Mouse (Mus musculus) CD4-positive, CD25-positive, alpha-beta regulatory T cell, adult 4 months (primary cell): Measurements from ENCODE around the gene Uimc1. TPM values are rescaled to one million over a fixed set of nuclear protein-coding genes. Genes with fewer than 3 reads are reported as not detected.
"Not testable (repeated sequence)": the region's sequence is repeated elsewhere in the genome, so short reads cannot be mapped to it uniquely, and the experiment has no call there.

ENCODE experiments used
- ATAC-seq: one replicate; pipeline ENCODE4 v1.8.0; 2017
- polyA plus RNA-seq, 2 experiments: library from polyadenylated mRNA; unstranded; fragments of 100-300 nt; shearing (Covaris generic); gene quantifications; one replicate each; pipeline ENCODE4 v1.2.1; 2017

The Uimc1 gene
- polyA plus RNA-seq, result 100 to 1,000 TPM in 1 of 2 experiments, 10 to 100 TPM in 1; 90.1 to 100 TPM

- peak; percentile 71 for ATAC-seq
Observed at GRCm38 (mm10) chr13:55099726-55100478, at the start of gene Uimc1. Gene Uimc1 (minus strand): TSS chr13:55100300.

- ATAC-seq, result no peak
Observed at GRCm38 (mm10) chr13:55140271-55140670, 40.2 kb upstream of the Uimc1 start.

- no peak for ATAC-seq
Observed at GRCm38 (mm10) chr13:55135382-55135781, 35.3 kb upstream of the Uimc1 start.

- ATAC-seq, result no peak
Observed at GRCm38 (mm10) chr13:55133448-55133847, 33.3 kb upstream of the Uimc1 start, which contains the start of gene Gm17617. Gene Gm17617 (minus strand): TSS chr13:55133548.

- no peak for ATAC-seq
Observed at GRCm38 (mm10) chr13:55124903-55125302, 24.8 kb upstream of the Uimc1 start.

- ATAC-seq, result no peak
Observed at GRCm38 (mm10) chr13:55114375-55114774, 14.3 kb upstream of the Uimc1 start.

- no peak for ATAC-seq
Observed at GRCm38 (mm10) chr13:55107694-55108093, 7.6 kb upstream of the Uimc1 start.

- no peak for ATAC-seq
Observed at GRCm38 (mm10) chr13:55107116-55107515, 7.0 kb upstream of the Uimc1 start.

- ATAC-seq, result no peak
Observed at GRCm38 (mm10) chr13:55105953-55106691, 6.0 kb upstream of the Uimc1 start.

GRCm38 (mm10) chr13:55105045-55105952, 5.2 kb upstream of the Uimc1 start, which contains the start of gene Zfp346:
Gene Zfp346 (plus strand): TSS chr13:55105311.
- peak; percentile 92 for ATAC-seq

GRCm38 (mm10) chr13:55103351-55103750, 3.3 kb upstream of the Uimc1 start:
- ATAC-seq, result no peak

GRCm38 (mm10) chr13:55102366-55102765, 2.3 kb upstream of the Uimc1 start:
- no peak for ATAC-seq

GRCm38 (mm10) chr13:55101627-55102026, 1.5 kb upstream of the Uimc1 start:
- ATAC-seq, result no peak

- ATAC-seq, result peak; percentile 55
Observed at GRCm38 (mm10) chr13:55099066-55099725, 904 bp downstream of the Uimc1 start.

- not testable (repeated sequence) for ATAC-seq
Observed at GRCm38 (mm10) chr13:55097841-55098240, 2.3 kb downstream of the Uimc1 start.

- ATAC-seq, result no peak
Observed at GRCm38 (mm10) chr13:55092588-55092987, 7.5 kb downstream of the Uimc1 start.

GRCm38 (mm10) chr13:55075597-55075996, 24.5 kb downstream of the Uimc1 start:
- ATAC-seq, result no peak

GRCm38 (mm10) chr13:55071322-55071721, 28.8 kb downstream of the Uimc1 start:
- peak; percentile 57 for ATAC-seq

- ATAC-seq, result no peak
Observed at GRCm38 (mm10) chr13:55069719-55070118, 30.4 kb downstream of the Uimc1 start.

- no peak for ATAC-seq
Observed at GRCm38 (mm10) chr13:55063276-55063675, 36.8 kb downstream of the Uimc1 start.

- peak; percentile 39 for ATAC-seq
Observed at GRCm38 (mm10) chr13:55058042-55058441, 42.1 kb downstream of the Uimc1 start.

GRCm38 (mm10) chr13:55047706-55048105, 52.4 kb downstream of the Uimc1 start:
- ATAC-seq, result no peak
